ENCODE assay signal across 17 mouse cellular contexts in the genomic region with DNA sequence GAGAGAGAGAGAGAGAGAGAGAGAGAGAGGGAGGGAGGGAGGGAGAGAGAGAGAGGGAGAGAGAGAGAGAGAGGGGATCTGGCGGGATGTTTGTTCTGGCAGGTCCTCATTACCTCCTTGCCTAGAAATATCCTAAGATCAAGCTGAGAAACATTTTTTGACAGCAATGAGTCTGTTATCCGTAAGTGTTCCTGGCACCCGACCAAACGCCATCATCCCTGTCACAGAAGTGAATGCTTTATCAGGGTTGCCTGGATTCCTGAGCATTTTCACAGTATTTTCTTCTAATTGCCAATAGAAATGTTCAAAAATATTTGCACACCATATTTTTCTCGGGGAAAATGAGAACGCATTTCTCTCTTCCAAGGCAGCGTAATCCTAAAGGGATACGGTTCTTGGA. TPM values are rescaled to one million over a fixed set of nuclear protein-coding genes. Genes with fewer than 3 reads are reported as not detected.
DNase-seq lines count a peak whose midpoint lies in the region; ATAC-seq and TF ChIP-seq lines count a peak whose summit lies in the region.
"Had no signal": no experiment of that assay in that cellular context is flagged by ENCODE, and none has a peak within 500 bp of the region (broad histone marks: within the 10 kb centered on the region; RNA-seq: fewer than 3 reads in every experiment).

No protein-coding gene starts in this region.

- H3K36me3 ChIP-seq in forebrain, embryonic 13.5 days (ENCODE audit: poor library complexity, severe bottlenecking) = peaks cover 31% of the 10 kb centered on the region
- peaks cover 37% of the 10 kb centered on the region for H3K36me3 ChIP-seq in forebrain, embryonic 12.5 days (replicated peaks)
- H3K36me3 ChIP-seq in stomach, embryonic 16.5 days (ENCODE audit: control insufficient read depth, insufficient read depth, low read length) = no peaks in the 10 kb centered on the region; the same call in 1 of the 2 replicates
- peaks cover 5% of the 10 kb centered on the region for H3K36me3 ChIP-seq in stomach, postnatal 0 days (ENCODE audit: control insufficient read depth, insufficient read depth, low read length)
- H3K36me3 ChIP-seq in thymus, adult 2 months (ENCODE audit: control insufficient read depth, insufficient read depth, low read length) = peaks cover 15% of the 10 kb centered on the region

- peaks cover 13% of the 10 kb centered on the region for H3K4me1 ChIP-seq in forebrain, embryonic 13.5 days
- peaks cover 13% of the 10 kb centered on the region; the same call in 1 of the 2 replicates for H3K4me1 ChIP-seq in forebrain, embryonic 12.5 days
- no peaks in the 10 kb centered on the region for H3K4me1 ChIP-seq in stomach, embryonic 16.5 days (ENCODE audit: control insufficient read depth, insufficient read depth, low read length)
- no peaks in the 10 kb centered on the region for H3K4me1 ChIP-seq in stomach, postnatal 0 days (replicated peaks; ENCODE audit: control insufficient read depth, insufficient read depth)
- no peaks in the 10 kb centered on the region for H3K4me1 ChIP-seq in thymus, adult 2 months (replicated peaks; ENCODE audit: control insufficient read depth, insufficient read depth, low read length)

- H3K27ac ChIP-seq in forebrain, embryonic 13.5 days = 0 out of 2 replicates have a peak overlapping the region, but pooled peaks have one; percentile 40
- H3K27ac ChIP-seq in forebrain, embryonic 12.5 days = no peak overlapping the region
- peak overlapping the region; percentile 18; the same call in 1 of the 2 replicates for H3K27ac ChIP-seq in stomach, embryonic 16.5 days (ENCODE audit: low read length)
- H3K27ac ChIP-seq in stomach, postnatal 0 days (replicated peaks) = no peak overlapping the region
- H3K27ac ChIP-seq in thymus, adult 2 months (ENCODE audit: control insufficient read depth, insufficient read depth, low read length) = no peak overlapping the region
- H3K27ac ChIP-seq: liver, embryonic 14.5 days had no signal

- H3K27me3 ChIP-seq in forebrain, embryonic 13.5 days = no peaks in the 10 kb centered on the region
- no peaks in the 10 kb centered on the region for H3K27me3 ChIP-seq in forebrain, embryonic 12.5 days
- H3K27me3 ChIP-seq in stomach, embryonic 16.5 days (ENCODE audit: control insufficient read depth, insufficient read depth, low read length) = no peaks in the 10 kb centered on the region
- no peaks in the 10 kb centered on the region for H3K27me3 ChIP-seq in stomach, postnatal 0 days (ENCODE audit: control insufficient read depth, insufficient read depth, low read length)
- H3K27me3 ChIP-seq in thymus, adult 2 months (ENCODE audit: control insufficient read depth, insufficient read depth, low read length) = no peaks in the 10 kb centered on the region
- H3K27me3 ChIP-seq: Patski had no signal

- DNase-seq in layer of hippocampus, adult 11-12 months (ENCODE audit: low spot score) = peak; percentile 44
- no peak for DNase-seq in layer of hippocampus, adult 9-11 months
- no peak for DNase-seq in stomach, postnatal 0 days (ENCODE audit: low spot score)
- peak; percentile 74 for DNase-seq in right cerebral cortex, postnatal 4 days
- no peak for DNase-seq in thymus, adult 2 months
- DNase-seq: adrenal gland, postnatal 36 days; cerebellum, postnatal 14 days; gastrocnemius, postnatal 10 days; kidney, adult 9 months; left cerebral cortex, postnatal 4 days; lung, postnatal 10 days; thymus, postnatal 4 days had no signal

- no peak for TF ChIP-seq CTCF in stomach, postnatal 0 days (IDR thresholded peaks at IDR 0.05; ENCODE audit: low read depth)
- no peak for TF ChIP-seq CTCF in thymus, adult 2 months (IDR thresholded peaks at IDR 0.05; ENCODE audit: borderline replicate concordance, control insufficient read depth, extremely low read depth, insufficient read depth, low read length, poor library complexity)

- H3K4me2 ChIP-seq in forebrain, embryonic 13.5 days = no peak overlapping the region
- H3K4me2 ChIP-seq in forebrain, embryonic 12.5 days = no peak overlapping the region
- no peak overlapping the region for H3K4me2 ChIP-seq in stomach, embryonic 16.5 days (ENCODE audit: low read depth, low read length)
- no peak overlapping the region for H3K4me2 ChIP-seq in stomach, postnatal 0 days (replicated peaks; ENCODE audit: low read depth)

- no peak for TF ChIP-seq EP300 in stomach, postnatal 0 days (optimal IDR thresholded peaks at IDR 0.05)

- no peak overlapping the region for H3K4me3 ChIP-seq in forebrain, embryonic 13.5 days
- H3K4me3 ChIP-seq in forebrain, embryonic 12.5 days (replicated peaks) = no peak overlapping the region
- H3K4me3 ChIP-seq in stomach, embryonic 16.5 days (replicated peaks; ENCODE audit: low read length) = no peak overlapping the region
- no peak overlapping the region for H3K4me3 ChIP-seq in stomach, postnatal 0 days (ENCODE audit: low read depth, low read length)
- no peak overlapping the region for H3K4me3 ChIP-seq in thymus, adult 2 months (ENCODE audit: control insufficient read depth, insufficient read depth, low read length)

- WGBS in forebrain, embryonic 13.5 days = 81% methylated on average over 8 of the region's 8 CpGs
- 85% methylated on average over 8 of the region's 8 CpGs for WGBS in forebrain, embryonic 12.5 days
- 76% methylated on average over 8 of the region's 8 CpGs for WGBS in stomach, embryonic 16.5 days
- 77% methylated on average over 8 of the region's 8 CpGs for WGBS in stomach, postnatal 0 days
- 95% methylated on average over 8 of the region's 8 CpGs for WGBS in thymus, adult 2 months

- no peak overlapping the region for H3K9ac ChIP-seq in forebrain, embryonic 13.5 days
- no peak overlapping the region for H3K9ac ChIP-seq in forebrain, embryonic 12.5 days
- H3K9ac ChIP-seq in stomach, embryonic 16.5 days (ENCODE audit: low read length) = no peak overlapping the region
- no peak overlapping the region for H3K9ac ChIP-seq in stomach, postnatal 0 days (ENCODE audit: low read length)
- H3K9ac ChIP-seq: liver, embryonic 14.5 days had no signal

- no peak for TF ChIP-seq POLR2A in thymus, adult 2 months (IDR thresholded peaks at IDR 0.05; ENCODE audit: control insufficient read depth, extremely low read depth, insufficient read depth, low read length, poor library complexity)

- peak; percentile 9; the same call in 1 of the 2 replicates for ATAC-seq in forebrain, embryonic 13.5 days
- no peak for ATAC-seq in forebrain, embryonic 12.5 days (ENCODE audit: low FRiP score)
- no peak for ATAC-seq in stomach, embryonic 16.5 days (ENCODE audit: insufficient read depth, low FRiP score)
- ATAC-seq in stomach, postnatal 0 days (ENCODE audit: low FRiP score, low TSS enrichment) = no peak
- ATAC-seq: Patski had no signal

- H3K9me3 ChIP-seq in forebrain, embryonic 13.5 days (replicated peaks) = no peaks in the 10 kb centered on the region
- no peaks in the 10 kb centered on the region for H3K9me3 ChIP-seq in forebrain, embryonic 12.5 days
- no peaks in the 10 kb centered on the region for H3K9me3 ChIP-seq in stomach, embryonic 16.5 days (replicated peaks; ENCODE audit: control insufficient read depth, low read length)
- H3K9me3 ChIP-seq in stomach, postnatal 0 days (ENCODE audit: control insufficient read depth, low read length) = no peaks in the 10 kb centered on the region

RNA-seq across cellular contexts. Expression of gene Lpin1, which starts 56.6 kb away (rescaled TPM):
- 11.7 and 12.1 TPM in 2 replicates for polyA plus RNA-seq in forebrain, embryonic 13.5 days (2015; fragmentation: Nextera tagmentation; extraction: Ambion mirVana)
- 10.4 and 11.1 TPM in 2 replicates for polyA plus RNA-seq in forebrain, embryonic 12.5 days (2016; fragmentation: Nextera tagmentation; extraction: Ambion mirVana)
- 6.6 and 6.9 TPM in 2 replicates for polyA plus RNA-seq in stomach, embryonic 16.5 days (2015; fragmentation: Nextera tagmentation; extraction: Ambion mirVana)
- polyA plus RNA-seq in stomach, postnatal 0 days (2015; fragmentation: Nextera tagmentation; extraction: Ambion mirVana) = 1.6 and 1.8 TPM in 2 replicates
- polyA plus RNA-seq in thymus, adult 2 months (2012; rRNA removed) = 24.2 and 24.3 TPM in 2 replicates

Comparison
In these comparisons a context has a peak if more than half of its experiments do, and no peak if none do; other contexts are left out.
1. H3K27ac ChIP-seq: peak in forebrain, embryonic 13.5 days (single experiment) and stomach, embryonic 16.5 days (single experiment); none in forebrain, embryonic 12.5 days (single experiment), stomach, postnatal 0 days (single experiment) and thymus, adult 2 months (single experiment).
2. DNase-seq: peak in layer of hippocampus, adult 11-12 months (single experiment) and right cerebral cortex, postnatal 4 days (single experiment); none in layer of hippocampus, adult 9-11 months (single experiment), stomach, postnatal 0 days (single experiment) and thymus, adult 2 months (single experiment).